Mouse (Mus musculus) kidney, postnatal 0 days (tissue): Measurements from ENCODE around the gene Slc3a2. TPM values are rescaled to one million over a fixed set of nuclear protein-coding genes. Genes with fewer than 3 reads are reported as not detected.

Experiments
- ATAC-seq: fragments of 200-750 bp; cut with Nextera tagmentation; replicated peaks from 2 replicates; pipeline ENCODE4 v1.8.0; 2017; ENCODE audit warnings: low read depth, moderate number of reproducible peaks, moderate TSS enrichment, moderate library complexity; ENCODE audit not compliant: low FRiP score
- DNase-seq: peaks from one replicate; pipeline ENCODE4 v3.0.0-alpha.2; 2016; ENCODE audit warnings: low spot score
- H3K27ac ChIP-seq: fragments of 300-500 bp; sonication (generic); 2 replicates; pipeline ENCODE4 v1.5.1; 2014; ENCODE audit warnings: mild to moderate bottlenecking
- H3K27me3 ChIP-seq: fragments of 300-500 bp; sonication (generic); 2 replicates; pipeline ENCODE4 v1.6.1; 2014; ENCODE audit warnings: low read length, mixed read lengths; ENCODE audit not compliant: insufficient read depth
- H3K36me3 ChIP-seq: fragments of 300-500 bp; sonication (generic); 2 replicates; pipeline ENCODE4 v1.6.1; 2014; ENCODE audit warnings: low read length, mixed read lengths; ENCODE audit not compliant: insufficient read depth
- H3K4me1 ChIP-seq: fragments of 300-500 bp; sonication (generic); replicated peaks from 2 replicates; pipeline ENCODE4 v1.6.1; 2014; ENCODE audit warnings: antibody characterized with exemption, low read length, mixed read lengths; ENCODE audit not compliant: insufficient read depth
- H3K4me2 ChIP-seq: fragments of 300-500 bp; sonication (generic); 2 replicates; pipeline ENCODE4 v1.6.1; 2014; ENCODE audit warnings: mild to moderate bottlenecking, low read length, moderate library complexity, mixed read lengths
- H3K4me3 ChIP-seq: fragments of 300-500 bp; sonication (generic); replicated peaks from 2 replicates; pipeline ENCODE4 v1.5.1; 2014; ENCODE audit warnings: low read depth, low read length
- H3K9ac ChIP-seq: fragments of 300-500 bp; sonication (generic); 2 replicates; pipeline ENCODE4 v1.6.1; 2014; ENCODE audit warnings: low read depth, low read length
- H3K9me3 ChIP-seq: fragments of 300-500 bp; sonication (generic); replicated peaks from 2 replicates; pipeline ENCODE4 v1.6.1; 2016; ENCODE audit warnings: low read length, inconsistent platforms, mixed read lengths
- CTCF ChIP-seq: IDR thresholded peaks from 2 replicates; pipeline ENCODE4 v1.5.1; 2016; ENCODE audit warnings: antibody characterized with exemption, low read depth, mild to moderate bottlenecking, moderate library complexity
- WGBS: fragments of 180-500 bp; shearing (Covaris S2); extraction: QIAGEN DNeasy Blood & Tissue Kit; methylation state at CpG from one replicate; pipeline ENCODE4 v1.1.7; 2014; 5-methylcytosine and 5-hydroxymethylcytosine counted together
- microRNA-seq: library from miRNA; unstranded; fragments of <30 nt; microRNA quantifications from one replicate; pipeline ENCODE4, GENCODE M21; 2016
- polyA plus RNA-seq: library from polyadenylated mRNA; unstranded; fragments of >200 nt; fragmentation: Nextera tagmentation; extraction: Ambion mirVana; gene quantifications from 2 replicates; pipeline ENCODE4 v1.2.1, GENCODE M21; 2015

Slc3a2 gene
- polyA plus RNA-seq, 1 experiment from 2014 or later: 151 TPM

- Histone ChIP-seq H3K27ac (no peak overlapping the region), H3K9ac (peak overlapping the region; percentile 19; the same call in 1 of the 2 replicates), H3K4me3 (peak overlapping the region; percentile 37; the same call in 1 of the 2 replicates), H3K4me1 (no peaks in the 10 kb centered on the region; the same call in 1 of the 2 replicates), H3K36me3 (no peaks in the 10 kb centered on the region), H3K9me3 (no peaks in the 10 kb centered on the region), H3K27me3 (peaks cover 5% of the 10 kb centered on the region; the same call in 1 of the 2 replicates), H3K4me2 (peak overlapping the region; percentile 85)
- WGBS: 2% methylated on average over 11 of the region's 11 CpGs
- ATAC-seq (peak; percentile 43; the same call in 1 of the 2 replicates), DNase-seq (peak; percentile 68)
- TF ChIP-seq CTCF: peak; percentile 67
These were observed 60.8 kb downstream of the Slc3a2 start for GRCm38 (mm10) chr19:8662337-8662736.

- Histone ChIP-seq H3K9me3 (no peaks in the 10 kb centered on the region), H3K27me3 (peaks cover 5% of the 10 kb centered on the region; the same call in 1 of the 2 replicates), H3K4me2 (peak overlapping the region; percentile 85), H3K4me1 (no peaks in the 10 kb centered on the region; the same call in 1 of the 2 replicates), H3K9ac (peak overlapping the region; percentile 19; the same call in 1 of the 2 replicates), H3K36me3 (no peaks in the 10 kb centered on the region), H3K27ac (no peak overlapping the region), H3K4me3 (peak overlapping the region; percentile 37)
- WGBS: 2% methylated on average over 35 of the region's 35 CpGs
- ATAC-seq (peak; percentile 25; the same call in 1 of the 2 replicates), DNase-seq (peak; percentile 29)
- no peak for TF ChIP-seq CTCF
These were observed 61.3 kb downstream of the Slc3a2 start for GRCm38 (mm10) chr19:8661821-8662307.

Small RNAs within 50 kb of the gene (microRNA-seq; reads per million reads assigned to microRNA genes)
- gene Mir6992: not detected

Other genes starting within 250 kb of the Slc3a2 start
- gene Slc22a8, start 132.1 kb downstream of the Slc3a2 start, polyA plus RNA-seq: 19.2 and 25.5 TPM in 2 replicates
- gene Slc22a6, start 105.3 kb downstream of the Slc3a2 start, polyA plus RNA-seq: 73.8 and 93.1 TPM in 2 replicates
- gene Chrm1, start 59.6 kb downstream of the Slc3a2 start, polyA plus RNA-seq: 0.17 and 0.18 TPM in 2 replicates
- gene Wdr74, start 12.5 kb upstream of the Slc3a2 start, polyA plus RNA-seq: 71.3 and 77.7 TPM in 2 replicates
- gene 1700092M07Rik, start 17.3 kb upstream of the Slc3a2 start, polyA plus RNA-seq: 0.75 and 1.1 TPM in 2 replicates
- gene Stx5a, start 18.0 kb upstream of the Slc3a2 start, polyA plus RNA-seq: 105 and 115 TPM in 2 replicates
- 114 and 123 TPM in 2 replicates for gene Nxf1, start 33.7 kb upstream of the Slc3a2 start, polyA plus RNA-seq
- gene Tmem223, start 47.6 kb upstream of the Slc3a2 start, polyA plus RNA-seq: 248 and 286 TPM in 2 replicates
- 103 and 113 TPM in 2 replicates for gene Tmem179b, start 51.1 kb upstream of the Slc3a2 start, polyA plus RNA-seq
- gene Taf6l, start 63.0 kb upstream of the Slc3a2 start, polyA plus RNA-seq: 28.4 and 28.6 TPM in 2 replicates
- 185 and 187 TPM in 2 replicates for gene Polr2g, start 75.2 kb upstream of the Slc3a2 start, polyA plus RNA-seq
- gene Zbtb3, start 79.2 kb upstream of the Slc3a2 start, polyA plus RNA-seq: 3.6 TPM in 2 replicates
- gene Ttc9c, start 96.0 kb upstream of the Slc3a2 start, polyA plus RNA-seq: 32.2 and 35.9 TPM in 2 replicates
- gene Hnrnpul2, start 96.6 kb upstream of the Slc3a2 start, polyA plus RNA-seq: 5.5 and 6.3 TPM in 2 replicates
- not detected in 2 replicates for gene AC129217.1, start 106.4 kb upstream of the Slc3a2 start, polyA plus RNA-seq
- 57.0 and 60.1 TPM in 2 replicates for gene Bscl2, start 114.1 kb upstream of the Slc3a2 start, polyA plus RNA-seq
- 1.5 and 1.6 TPM in 2 replicates for gene Gng3, start 115.8 kb upstream of the Slc3a2 start, polyA plus RNA-seq
- 0.85 and 1.1 TPM in 2 replicates for gene Lrrn4cl, start 127.4 kb upstream of the Slc3a2 start, polyA plus RNA-seq
- gene Ubxn1, start 148.1 kb upstream of the Slc3a2 start, polyA plus RNA-seq: 195 and 206 TPM in 2 replicates
- 94.5 and 97.4 TPM in 2 replicates for gene Uqcc3, start 157.6 kb upstream of the Slc3a2 start, polyA plus RNA-seq
- 69.8 and 70.8 TPM in 2 replicates for gene Lbhd1, start 160.4 kb upstream of the Slc3a2 start, polyA plus RNA-seq
- not detected in 2 replicates for gene Gm49403, start 160.6 kb upstream of the Slc3a2 start, polyA plus RNA-seq
- gene 1810009A15Rik, start 165.5 kb upstream of the Slc3a2 start, polyA plus RNA-seq: 69.0 and 76.7 TPM in 2 replicates
- gene Gm49416, start 165.6 kb upstream of the Slc3a2 start, polyA plus RNA-seq: not detected in 2 replicates
- gene Ints5, start 169.6 kb upstream of the Slc3a2 start, polyA plus RNA-seq: 27.4 and 29.8 TPM in 2 replicates
- gene Ganab, start 174.7 kb upstream of the Slc3a2 start, polyA plus RNA-seq: 74.6 and 80.9 TPM in 2 replicates
- gene B3gat3, start 197.0 kb upstream of the Slc3a2 start, polyA plus RNA-seq: 44.0 and 45.1 TPM in 2 replicates
- 5.7 and 6.0 TPM in 2 replicates for gene Rom1, start 206.0 kb upstream of the Slc3a2 start, polyA plus RNA-seq
- 25.5 and 26.2 TPM in 2 replicates for gene Eml3, start 206.2 kb upstream of the Slc3a2 start, polyA plus RNA-seq
- 103 and 116 TPM in 2 replicates for gene Mta2, start 218.5 kb upstream of the Slc3a2 start, polyA plus RNA-seq
- gene Tut1, start 230.5 kb upstream of the Slc3a2 start, polyA plus RNA-seq: 19.9 and 22.3 TPM in 2 replicates
- gene Eef1g, start 243.7 kb upstream of the Slc3a2 start, polyA plus RNA-seq: 328 and 354 TPM in 2 replicates